Mouse (Mus musculus) regulatory T cell (primary cell): ENCODE data around the gene Tectb.
"Not testable (repeated sequence)": the region's sequence is repeated elsewhere in the genome, so short reads cannot be mapped to it uniquely, and the experiment has no call there.

Source experiments
- in situ Hi-C: fragments of 300-600 bp; cut with MboI, MseI; formaldehyde crosslinking; loops from one replicate; pipeline ENCODE4 v1.15.1; 2025; ENCODE audit warnings: high pct_unique_total_duplicates

Gene Tectb

DNA sequence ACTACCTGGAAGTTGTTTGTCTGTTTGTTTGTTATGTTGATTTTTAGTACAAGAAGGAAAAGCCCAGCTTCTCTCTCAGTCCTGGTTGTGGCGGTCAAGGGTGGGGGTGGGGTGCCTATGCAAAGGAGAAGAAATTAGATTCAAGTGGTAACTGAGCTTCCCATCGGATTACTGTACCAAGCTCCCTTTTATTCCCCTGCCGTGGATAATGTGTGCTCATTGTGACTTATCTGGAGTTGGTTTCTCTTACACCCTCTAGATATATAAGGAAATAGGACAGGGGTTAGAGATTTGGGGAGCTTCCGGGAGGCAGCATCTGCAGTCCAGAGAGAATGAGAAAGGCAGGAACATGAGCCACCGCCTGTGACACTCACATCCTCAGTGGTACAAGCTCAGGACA, at the start of gene Tectb:
Gene Tectb, plus strand, starts transcription at position 301 of the 400 bp plus-strand sequence.
- in situ Hi-C loops = no loop called here

DNA sequence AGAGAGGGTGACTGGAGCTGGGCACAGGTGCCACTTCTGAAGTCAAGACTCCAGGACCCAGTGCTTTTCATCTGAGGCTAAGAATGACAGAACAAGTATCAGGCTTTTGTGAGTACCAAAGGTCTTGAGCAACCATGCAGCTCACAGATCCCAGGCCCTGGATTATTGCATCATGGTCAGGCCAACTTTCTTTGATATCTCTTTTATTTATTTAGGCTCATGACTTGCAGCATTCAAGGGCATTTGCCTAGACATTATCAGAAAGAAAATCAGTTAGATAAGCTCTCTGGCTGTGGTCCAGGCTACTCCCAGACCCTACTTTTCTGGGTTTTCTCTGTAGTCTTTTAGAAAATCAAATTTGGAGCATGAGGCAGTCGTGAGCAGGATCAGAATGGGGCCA, 48.8 kb upstream of the Tectb start:
- in situ Hi-C loops = no loop called here

DNA sequence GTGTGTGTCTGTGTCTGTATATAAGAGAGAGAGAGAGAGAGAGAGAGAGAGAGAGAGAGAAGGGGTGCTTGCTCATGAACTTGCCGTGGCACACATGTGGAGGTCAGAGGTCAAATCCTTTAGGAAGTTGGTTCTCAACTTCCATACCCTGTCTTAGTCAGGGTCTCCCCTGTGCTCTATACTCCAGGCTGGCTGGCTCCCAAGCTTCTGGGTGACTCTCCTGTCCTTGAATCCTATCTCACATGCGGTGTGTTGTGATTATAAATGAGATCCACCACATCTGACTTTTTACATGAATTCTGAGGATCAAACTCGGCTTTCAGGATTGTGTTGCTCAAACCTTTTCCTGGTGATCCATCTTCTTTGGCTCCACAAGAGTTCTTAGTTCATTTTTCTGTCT, 48.1 kb upstream of the Tectb start:
- in situ Hi-C loops = no loop called here

DNA sequence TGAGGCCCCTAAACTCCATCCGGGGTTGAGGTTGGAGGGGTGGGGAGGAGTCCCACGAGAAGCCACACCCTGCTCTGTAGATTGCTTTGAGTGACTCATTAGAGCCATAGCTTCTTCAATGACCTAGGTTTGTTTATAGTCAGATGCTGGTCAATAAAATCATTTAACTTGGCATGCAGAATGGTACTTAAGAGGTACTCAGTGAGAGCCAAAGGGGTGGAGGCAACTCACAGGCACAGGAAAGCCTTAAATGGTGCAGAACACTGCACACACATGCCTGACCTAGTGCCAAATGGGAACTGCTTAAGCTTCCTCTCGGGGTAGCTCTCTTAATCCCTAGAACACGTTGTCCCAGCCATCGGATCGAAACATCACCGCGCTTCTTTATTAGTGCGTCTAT, 46.0 kb upstream of the Tectb start:
- in situ Hi-C loops = no loop called here

DNA sequence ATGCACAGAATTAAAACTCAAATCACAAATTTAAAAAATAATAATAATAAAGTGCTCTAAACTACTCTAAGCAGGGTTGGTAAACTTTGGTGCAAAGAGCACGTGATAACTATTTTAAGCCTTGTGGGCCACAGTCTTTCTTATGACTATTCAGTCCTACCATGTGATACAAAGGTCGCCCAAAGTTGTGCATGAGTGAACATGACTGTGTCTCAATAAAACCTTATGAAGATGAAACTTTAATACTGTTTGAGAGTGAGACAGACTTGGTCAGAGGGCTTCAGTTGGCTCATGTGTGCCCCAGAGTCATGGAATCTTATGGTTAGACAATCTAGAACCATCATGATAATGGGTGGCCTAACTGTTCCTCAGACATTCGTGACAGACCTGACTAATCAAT, 44.6 kb upstream of the Tectb start:
- in situ Hi-C loops = no loop called here

DNA sequence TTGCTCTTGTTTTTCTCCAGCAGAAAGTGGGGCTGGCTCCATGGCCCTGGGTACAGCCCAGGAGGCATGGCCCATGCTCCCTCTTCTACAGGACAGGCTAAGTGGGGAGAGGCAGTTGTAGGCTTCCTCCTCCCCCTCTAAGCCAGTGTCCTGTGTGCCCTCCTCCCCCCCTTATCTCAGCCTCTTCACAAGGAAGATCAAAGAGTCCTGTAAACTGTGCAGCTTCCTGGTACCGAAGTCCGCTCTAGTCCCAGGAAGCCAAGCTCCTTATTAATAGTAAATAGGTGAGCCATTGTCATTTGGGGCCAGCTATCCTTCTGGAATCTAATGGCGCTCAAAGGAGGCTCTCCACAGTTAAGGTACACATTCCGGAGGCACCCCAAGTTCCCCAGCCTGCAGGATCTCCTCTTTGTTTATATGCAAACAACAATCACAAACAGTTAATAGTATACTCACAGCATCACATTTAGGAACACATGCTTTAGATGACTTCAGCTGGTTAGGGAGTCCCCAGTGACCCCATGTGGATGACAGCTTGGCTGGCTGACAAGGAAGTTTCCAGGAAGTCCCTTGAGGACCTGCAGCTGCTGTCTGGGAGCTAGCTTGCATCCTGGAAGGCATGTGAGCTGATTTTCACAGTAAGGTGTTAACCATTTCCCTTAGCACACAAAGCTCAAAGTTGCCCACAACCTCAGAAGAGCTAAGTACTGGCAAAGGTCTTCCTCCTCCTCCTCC, 43.7 kb upstream of the Tectb start:
- in situ Hi-C loops = no loop called here

DNA sequence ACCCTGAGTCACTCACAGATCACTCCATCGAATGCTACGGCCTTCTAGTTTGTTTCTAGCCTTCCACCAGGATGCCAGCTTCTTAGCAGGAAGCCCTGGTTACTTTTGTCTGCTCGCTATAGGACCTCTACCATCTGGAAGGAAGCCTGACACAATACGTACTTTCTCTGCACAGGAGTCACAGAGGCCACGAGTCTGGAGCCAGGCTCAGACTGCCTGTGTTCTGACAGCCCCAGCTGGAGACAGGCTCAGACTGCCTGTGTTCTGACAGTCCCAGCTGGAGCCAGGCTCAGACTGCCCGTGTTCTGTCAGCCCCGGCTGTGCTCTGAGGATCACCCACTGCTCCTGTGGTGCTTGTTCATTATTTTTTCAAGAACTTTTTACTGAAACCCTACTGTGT, 42.6 kb upstream of the Tectb start:
- in situ Hi-C loops = no loop called here

DNA sequence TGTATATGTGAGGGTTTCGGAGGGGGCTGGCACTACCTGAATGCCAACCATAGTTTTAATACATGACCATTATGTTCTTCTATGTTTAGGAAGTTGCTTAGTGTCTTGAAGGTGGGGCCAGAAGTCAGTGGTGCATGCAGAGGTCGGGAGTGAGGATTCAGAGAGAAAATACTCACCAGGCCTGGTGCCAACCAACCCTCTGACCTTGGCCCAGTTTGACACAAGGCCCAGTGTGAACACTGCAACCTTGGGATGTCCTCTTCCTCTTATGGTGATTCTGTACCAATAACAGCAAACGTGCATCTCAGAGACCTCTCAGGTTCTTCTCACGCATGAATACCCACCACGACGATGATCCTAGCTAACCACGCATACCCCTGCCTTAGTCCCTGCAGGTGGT, 42.0 kb upstream of the Tectb start:
- in situ Hi-C loops = no loop called here

DNA sequence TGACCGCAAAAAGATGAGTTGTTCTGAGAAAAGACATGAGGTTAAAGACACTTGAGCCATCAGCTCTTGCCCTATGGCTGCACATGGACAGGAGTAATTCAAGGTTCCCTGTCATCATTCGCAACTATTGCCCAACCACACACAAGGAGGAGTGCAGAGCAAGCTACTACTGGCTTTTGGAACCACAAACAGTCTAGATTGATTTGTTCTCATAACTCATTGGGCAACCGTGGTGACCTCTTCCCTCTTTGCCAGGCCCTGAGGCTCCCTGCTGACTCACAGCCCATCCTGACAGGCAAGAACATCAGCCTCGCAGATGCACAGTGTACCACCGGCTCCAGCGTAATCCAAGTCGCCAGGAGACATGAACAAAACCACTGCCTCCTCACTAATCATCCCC, 41.2 kb upstream of the Tectb start:
- in situ Hi-C loops = no loop called here

DNA sequence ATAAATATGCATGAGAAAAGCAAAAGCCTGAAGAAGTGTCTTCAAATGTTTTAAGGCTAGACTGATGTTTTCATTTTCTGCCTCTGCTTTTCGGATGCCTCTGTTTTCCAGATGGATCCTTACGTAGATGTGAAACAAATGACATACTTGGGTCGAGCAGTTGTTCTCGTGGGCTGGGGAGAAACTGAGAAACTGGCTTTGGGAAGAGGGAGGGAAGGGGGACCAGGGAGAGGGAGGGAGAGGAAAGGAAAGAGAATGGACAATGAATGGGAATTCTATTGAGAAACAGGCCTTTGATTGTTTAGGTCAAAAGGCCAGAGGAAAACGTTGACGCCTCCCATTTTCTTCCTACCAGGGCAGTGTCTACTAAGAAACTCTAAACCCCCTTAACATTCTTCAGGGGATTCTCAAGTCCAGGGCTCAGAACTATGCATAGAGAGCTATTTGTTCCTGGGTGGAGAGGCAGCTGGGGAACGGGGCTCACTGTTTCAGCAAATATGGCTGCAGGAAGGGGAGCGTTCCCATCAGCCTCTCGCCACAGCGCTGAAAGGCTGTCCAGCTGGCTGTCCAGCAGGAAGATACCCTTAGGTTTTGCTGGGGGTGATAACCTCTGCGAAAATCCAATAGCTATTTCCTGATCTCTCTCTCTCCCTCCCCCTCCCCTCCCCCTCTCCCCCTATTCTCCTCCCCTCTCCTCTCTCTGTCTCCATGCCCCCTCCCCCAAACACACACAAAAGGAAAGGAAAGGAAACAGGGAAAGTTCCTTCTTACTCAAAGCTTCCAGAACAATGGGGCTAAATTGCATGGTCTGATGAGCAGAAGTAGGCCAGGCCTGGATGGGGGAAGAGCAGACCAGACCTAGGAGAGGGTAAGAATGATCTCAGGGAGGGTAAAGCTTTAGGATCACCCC, 36.9 kb upstream of the Tectb start:
- in situ Hi-C loops = no loop called here

DNA sequence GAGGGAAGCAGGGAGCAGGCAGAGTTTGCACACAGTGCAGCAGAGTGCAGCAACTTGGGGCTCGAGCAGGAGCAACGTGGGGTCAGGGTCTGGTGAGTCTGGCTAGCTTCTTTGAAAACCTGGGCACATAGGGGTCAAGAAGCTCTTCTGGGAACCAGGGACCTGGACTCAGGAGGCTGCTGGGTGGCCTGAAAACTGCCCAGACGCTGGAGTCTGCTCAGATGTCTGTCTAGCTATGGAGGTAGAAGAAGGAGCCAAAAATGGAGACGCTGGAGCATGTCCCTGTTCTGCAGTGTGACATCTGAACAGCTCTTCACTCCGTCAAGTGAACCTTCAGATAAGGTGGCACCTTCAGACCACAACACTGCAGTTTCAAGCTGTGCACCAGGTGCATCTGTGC, 35.8 kb upstream of the Tectb start:
- in situ Hi-C loops = no loop called here

DNA sequence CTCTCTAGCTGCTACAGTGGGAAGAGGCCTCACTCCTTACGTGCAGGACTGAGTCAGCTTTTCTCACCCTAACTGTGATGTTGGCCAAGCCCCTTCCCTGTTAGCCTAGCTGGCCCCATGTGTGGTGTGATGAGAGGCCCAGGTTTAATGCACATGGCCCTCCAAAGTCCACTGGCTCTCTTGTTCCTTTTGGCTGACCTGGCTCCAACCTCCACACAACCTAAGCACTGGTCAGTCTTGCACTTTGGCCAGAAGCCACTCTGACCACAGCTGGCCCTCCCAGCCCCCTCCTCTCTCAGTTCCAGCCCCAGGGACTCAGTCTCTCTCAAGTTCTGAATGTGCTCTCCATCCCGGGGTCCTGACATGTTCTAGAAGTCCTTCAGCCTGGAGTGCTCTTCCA, 35.4 kb upstream of the Tectb start:
- in situ Hi-C loops = no loop called here

DNA sequence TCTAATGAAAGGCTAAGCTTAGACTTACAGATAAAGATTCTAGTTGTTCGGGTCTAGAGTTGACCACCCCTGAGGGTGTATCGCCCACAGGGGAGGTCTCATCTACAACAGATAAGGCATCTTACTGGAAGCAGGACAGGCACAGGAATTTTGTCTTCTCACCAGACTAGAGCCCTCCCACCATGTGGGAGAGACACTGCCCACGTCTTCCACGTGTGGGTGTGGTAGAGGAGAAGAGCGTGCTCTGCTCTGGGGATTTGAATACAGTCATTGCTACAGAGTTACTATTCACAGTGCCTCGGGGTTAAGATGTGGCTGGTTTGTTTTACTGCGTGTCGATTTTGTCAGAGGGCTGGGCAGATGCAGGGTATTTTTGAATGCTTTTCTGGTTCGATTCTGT, 33.0 kb upstream of the Tectb start:
- in situ Hi-C loops = no loop called here

DNA sequence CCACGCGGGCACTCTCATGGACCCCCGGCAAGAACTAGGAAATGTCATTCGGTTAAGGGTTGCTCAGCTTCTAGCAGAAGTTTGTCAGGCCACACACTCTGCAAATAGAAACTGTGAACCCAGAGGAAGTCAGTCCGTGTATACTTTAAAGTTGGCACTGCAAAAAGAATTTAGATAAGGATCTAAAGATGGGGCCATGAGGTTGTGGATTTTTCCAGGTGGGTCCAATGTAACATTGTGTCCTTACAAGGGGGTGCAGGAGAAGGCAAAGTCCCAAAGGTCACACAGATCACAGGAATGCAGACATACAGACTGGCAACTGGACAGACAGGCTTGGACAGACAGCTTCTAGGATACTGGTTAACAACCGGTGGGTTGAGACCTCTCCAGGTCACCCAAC, 32.4 kb upstream of the Tectb start:
- in situ Hi-C loops = no loop called here

DNA sequence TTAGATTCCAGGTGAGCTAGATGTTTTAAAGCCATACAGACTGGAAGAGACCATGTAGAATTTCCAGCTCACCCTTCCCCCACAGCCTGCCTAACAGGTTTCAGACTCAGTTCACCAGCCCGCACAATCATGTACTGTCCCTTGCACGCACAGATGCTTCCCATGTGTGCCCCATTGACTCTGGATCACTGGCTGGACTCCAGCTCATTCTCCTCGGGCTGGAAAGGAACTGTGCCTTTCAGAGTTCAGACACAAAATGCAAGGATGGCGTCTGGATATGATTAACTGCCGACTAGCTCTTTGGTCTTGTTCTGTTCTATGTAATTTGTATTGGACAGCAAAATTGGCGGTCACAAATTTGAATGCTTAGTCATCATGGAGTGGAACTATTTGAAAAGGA, 30.9 kb upstream of the Tectb start:
- in situ Hi-C loops = no loop called here

DNA sequence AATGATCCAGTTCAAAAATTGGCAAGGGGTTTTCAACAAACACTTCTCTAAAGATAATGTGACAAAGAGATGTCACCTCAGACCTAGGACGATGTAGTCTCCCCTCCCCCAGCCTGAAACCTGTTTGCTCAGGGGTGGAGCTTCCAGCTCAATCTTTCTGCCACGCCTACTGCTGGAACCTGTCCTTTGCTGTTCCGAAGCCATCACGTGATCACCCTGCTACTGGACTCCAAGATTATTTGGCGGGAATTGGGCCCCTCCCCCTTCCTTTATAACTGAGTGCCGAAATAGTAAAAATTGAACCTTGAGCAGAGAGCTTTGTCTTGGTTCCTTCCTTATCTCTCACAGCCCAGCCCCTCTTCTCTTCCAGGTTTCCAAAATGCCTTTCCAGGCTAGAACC, 28.3 kb upstream of the Tectb start:
- in situ Hi-C loops = not testable (repeated sequence)

DNA sequence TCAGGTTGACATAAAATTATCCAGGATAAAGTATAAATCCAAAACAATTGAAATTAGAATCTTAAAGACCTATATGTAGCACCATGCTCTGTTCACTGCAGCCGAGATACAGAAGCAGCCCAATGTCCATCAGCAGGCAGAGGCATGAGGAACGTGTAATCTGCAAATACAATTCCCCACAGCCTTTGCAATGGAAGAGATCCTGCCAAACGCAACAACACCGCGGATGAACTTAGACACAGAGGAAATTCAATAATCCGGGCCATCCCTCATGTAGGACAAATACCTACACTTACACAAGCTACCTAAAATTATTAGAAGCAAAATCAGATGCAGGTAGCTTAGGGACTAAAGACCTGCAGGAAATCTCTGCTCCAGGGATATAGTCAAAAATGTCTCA, 27.6 kb upstream of the Tectb start:
- in situ Hi-C loops = no loop called here

DNA sequence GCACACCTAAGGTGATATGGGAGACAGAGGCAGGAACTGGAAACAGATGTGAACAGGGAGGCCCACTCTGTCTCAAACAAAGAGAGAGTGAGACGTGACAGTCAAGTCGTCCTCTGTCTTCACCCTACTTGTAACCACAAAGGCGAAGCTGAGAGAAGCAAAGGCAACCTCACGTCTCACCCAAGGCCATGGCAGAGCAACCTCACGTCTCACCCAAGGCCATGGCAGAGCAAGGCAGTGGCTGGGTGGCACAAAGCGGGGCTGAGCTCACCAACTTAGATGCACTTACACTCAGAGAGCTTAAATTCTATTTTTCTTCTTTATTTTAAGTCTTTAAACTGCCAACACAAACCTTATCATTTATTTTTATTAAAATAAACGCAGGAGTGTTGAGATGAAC, 23.5 kb upstream of the Tectb start:
- in situ Hi-C loops = no loop called here

DNA sequence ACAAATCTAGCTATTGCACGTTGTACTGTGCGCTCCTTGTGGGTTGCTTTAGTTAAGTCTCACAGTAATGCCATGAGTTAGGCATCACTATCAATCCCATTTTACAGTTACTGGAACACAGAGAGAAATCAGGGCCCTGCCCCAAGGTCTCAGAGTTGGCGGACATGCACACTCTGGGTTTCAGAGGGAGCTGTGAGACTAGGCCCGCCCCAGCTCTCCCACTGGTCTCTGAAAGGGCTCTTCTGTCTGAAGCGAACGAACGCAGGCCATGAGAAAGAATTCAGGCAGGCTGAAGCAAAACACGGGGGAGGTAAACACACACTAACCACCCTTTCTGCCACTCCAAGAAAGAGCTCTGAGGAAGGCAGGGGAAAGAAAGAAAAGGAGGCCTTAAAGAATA, 21.9 kb upstream of the Tectb start:
- in situ Hi-C loops = no loop called here

DNA sequence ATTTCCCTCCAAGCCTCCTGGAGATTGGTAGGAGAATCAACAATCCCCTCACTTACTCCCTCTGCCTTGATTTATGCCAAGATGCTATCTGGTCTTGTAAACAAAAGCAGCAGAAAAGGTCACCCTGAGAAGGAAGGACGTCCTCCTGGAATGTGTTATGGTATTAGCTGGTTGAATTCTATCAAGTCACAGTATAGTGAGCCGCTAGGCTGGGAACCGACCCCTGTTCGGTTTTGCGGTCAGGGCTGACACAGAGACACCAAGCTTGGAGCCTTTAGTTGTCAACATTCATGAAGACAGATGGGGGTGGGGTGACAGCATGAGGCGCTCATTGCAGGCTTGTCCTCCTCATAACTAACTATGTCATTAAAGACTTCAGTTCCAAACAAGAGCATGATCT, 20.7 kb upstream of the Tectb start:
- in situ Hi-C loops = no loop called here

DNA sequence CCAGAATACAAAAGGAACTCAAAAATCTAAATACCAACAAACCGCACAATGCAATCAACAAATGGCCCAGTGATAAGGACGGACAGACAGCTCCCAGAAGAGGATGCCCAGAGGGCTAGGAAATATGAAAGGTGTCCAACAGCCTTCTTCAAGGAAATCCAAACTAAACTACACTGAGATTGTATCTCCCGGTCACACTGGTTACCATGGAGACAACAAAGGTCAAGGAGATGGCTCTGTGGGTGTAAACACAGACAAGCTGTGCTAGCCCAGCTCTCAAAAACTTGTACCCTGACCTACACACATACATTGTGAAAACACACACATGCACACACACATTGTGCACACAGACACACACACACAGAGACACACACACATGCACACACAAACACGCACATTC, 18.3 kb upstream of the Tectb start:
- in situ Hi-C loops = no loop called here

DNA sequence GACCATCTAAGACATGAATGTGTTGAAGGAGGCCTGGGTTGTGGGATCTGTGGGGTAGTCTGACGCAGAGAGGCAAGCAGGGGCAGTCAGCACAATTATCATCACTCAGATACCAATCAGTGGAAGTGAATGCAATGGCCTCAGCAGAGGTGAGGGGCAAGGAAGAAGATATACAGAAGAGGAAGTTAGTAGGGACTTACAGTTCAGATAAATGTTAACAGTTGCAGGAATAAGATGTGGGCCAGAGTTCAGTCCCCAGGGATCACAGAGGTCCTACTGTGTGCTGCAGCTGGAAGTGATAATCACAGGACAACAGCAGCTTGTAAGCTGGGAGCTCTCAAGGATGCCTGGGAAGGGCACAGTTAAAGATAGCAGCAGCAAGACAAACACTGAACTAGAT, 16.4 kb upstream of the Tectb start:
- in situ Hi-C loops = no loop called here

DNA sequence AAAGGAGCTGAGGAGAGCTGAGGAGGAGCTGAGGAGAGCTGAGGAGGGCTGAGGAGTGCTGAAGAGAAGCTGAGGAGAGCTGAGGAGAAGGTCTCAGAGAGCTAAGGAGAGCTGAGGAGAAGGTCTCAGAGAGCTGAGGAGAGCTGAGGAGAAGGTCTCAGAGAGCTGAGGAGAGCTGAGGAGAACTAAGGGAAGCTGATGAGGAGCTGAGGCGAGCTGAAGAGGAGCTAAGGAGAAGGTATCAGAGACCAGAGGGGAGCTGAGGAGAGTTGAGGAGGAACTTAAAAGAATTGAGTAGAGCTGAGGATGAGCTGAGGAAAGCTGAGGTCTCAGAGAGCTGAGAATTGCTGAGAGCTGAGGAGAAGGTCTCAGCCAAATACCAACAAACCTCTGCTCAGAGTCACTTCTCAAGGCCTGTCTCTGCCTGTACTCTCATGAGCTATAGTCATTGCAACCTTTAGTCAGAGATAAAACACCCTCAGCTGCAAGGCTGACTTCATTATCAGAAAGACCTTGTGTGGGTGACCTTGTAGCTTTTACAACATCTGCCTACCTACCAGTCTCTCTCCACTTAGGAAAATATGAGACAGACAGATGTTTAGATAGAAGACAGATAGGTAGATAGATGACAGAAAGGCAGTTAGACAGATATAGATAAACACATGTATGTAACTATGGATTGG, 15.2 kb upstream of the Tectb start:
- in situ Hi-C loops = no loop called here
